Mouse (Mus musculus) midbrain, embryonic 13.5 days (tissue): Measurements from ENCODE around the gene Gm5485. TPM values are rescaled to one million over a fixed set of nuclear protein-coding genes. Genes with fewer than 3 reads are reported as not detected.

Source experiments
- ATAC-seq: fragments of 200-750 bp; cut with Nextera tagmentation; 2 replicates; pipeline ENCODE4 v1.8.0; 2017; ENCODE audit warnings: mild to moderate bottlenecking, moderate TSS enrichment, moderate library complexity
- H3K27ac ChIP-seq: fragments of 300-500 bp; sonication (generic); 2 replicates; pipeline ENCODE4 v1.5.1; 2015; ENCODE audit warnings: inconsistent platforms, mild to moderate bottlenecking, moderate library complexity
- H3K27me3 ChIP-seq: fragments of 300-500 bp; sonication (generic); 2 replicates; pipeline ENCODE4 v1.6.1; 2015; ENCODE audit warnings: mild to moderate bottlenecking, inconsistent platforms
- H3K36me3 ChIP-seq: fragments of 300-500 bp; sonication (generic); 2 replicates; pipeline ENCODE4 v1.6.1; 2015; ENCODE audit warnings: mild to moderate bottlenecking, inconsistent platforms
- H3K4me1 ChIP-seq: fragments of 300-500 bp; sonication (generic); replicated peaks from 2 replicates; pipeline ENCODE4 v1.6.1; 2015; ENCODE audit warnings: inconsistent platforms
- H3K4me2 ChIP-seq: fragments of 300-500 bp; sonication (generic); replicated peaks from 2 replicates; pipeline ENCODE4 v1.6.1; 2015; ENCODE audit warnings: moderate library complexity, mild to moderate bottlenecking, inconsistent platforms
- H3K4me3 ChIP-seq: fragments of 300-500 bp; sonication (generic); replicated peaks from 2 replicates; pipeline ENCODE4 v1.5.1; 2015; ENCODE audit warnings: mild to moderate bottlenecking, inconsistent platforms
- H3K9ac ChIP-seq: fragments of 300-500 bp; sonication (generic); replicated peaks from 2 replicates; pipeline ENCODE4 v1.6.1; 2015; ENCODE audit warnings: mild to moderate bottlenecking, inconsistent platforms
- H3K9me3 ChIP-seq: fragments of 300-500 bp; sonication (generic); 2 replicates; pipeline ENCODE4 v1.6.1; 2016; ENCODE audit warnings: mild to moderate bottlenecking, inconsistent platforms
- WGBS: fragments of 180-500 bp; shearing (Covaris S2); methylation state at CpG from one replicate; pipeline ENCODE4 v1.1.7; 2015; 5-methylcytosine and 5-hydroxymethylcytosine counted together
- polyA plus RNA-seq: library from polyadenylated mRNA; unstranded; fragments of >200 nt; fragmentation: Nextera tagmentation; extraction: Ambion mirVana; gene quantifications from 2 replicates; pipeline ENCODE4 v1.2.1, GENCODE M21; 2015

Gm5485 gene
- polyA plus RNA-seq: not detected in 2 replicates

DNA sequence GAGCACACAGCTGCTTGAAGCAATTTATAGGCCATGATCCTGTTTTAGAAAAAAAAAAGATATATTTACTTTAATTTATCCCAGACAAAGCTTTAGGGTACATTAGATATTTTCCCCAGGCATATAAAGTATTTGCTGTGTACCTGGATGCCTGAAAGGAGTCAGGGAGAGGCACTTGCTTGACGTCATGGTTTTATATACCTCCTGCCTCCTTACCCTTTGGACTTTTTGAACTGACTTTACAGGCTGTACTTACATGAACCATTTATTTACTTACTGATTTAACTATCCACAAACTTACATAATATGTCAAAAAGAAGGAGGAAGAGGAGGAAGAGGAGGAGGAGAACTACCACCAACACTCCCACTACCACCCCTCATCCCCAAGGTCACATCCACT lies at the start of gene Gm5485:
TSS of gene Gm5485 (minus strand) at position 171 of the 400 bp plus-strand sequence.
- H3K9me3 ChIP-seq: no peaks in the 10 kb centered on the region
- H3K4me2 ChIP-seq: no peak within 1 kb of the TSS
- ATAC-seq: no peak
- H3K36me3 ChIP-seq: no peaks in the 10 kb centered on the region
- no peak within 1 kb of the TSS for H3K27ac ChIP-seq
- H3K4me3 ChIP-seq: no peak within 1 kb of the TSS
- no peaks in the 10 kb centered on the region for H3K27me3 ChIP-seq
- H3K4me1 ChIP-seq: no peaks in the 10 kb centered on the region
- no peak within 1 kb of the TSS for H3K9ac ChIP-seq
- WGBS: 97% methylated on average over 1 of the region's 1 CpGs

- no peak overlapping the region for H3K9ac ChIP-seq
- H3K9me3 ChIP-seq: no peaks in the 10 kb centered on the region
- ATAC-seq: no peak
- no peak overlapping the region for H3K4me3 ChIP-seq
- no peak overlapping the region for H3K4me2 ChIP-seq
- H3K27ac ChIP-seq: no peak overlapping the region
- no peaks in the 10 kb centered on the region for H3K36me3 ChIP-seq
- no peaks in the 10 kb centered on the region for H3K27me3 ChIP-seq
- 85% methylated on average over 3 of the region's 3 CpGs for WGBS
- no peaks in the 10 kb centered on the region for H3K4me1 ChIP-seq
Observed at GRCm38 (mm10) chr16:48453264-48453663, 41.0 kb upstream of the Gm5485 start.

- Histone ChIP-seq H3K27ac (no peak overlapping the region), H3K36me3 (no peaks in the 10 kb centered on the region), H3K4me2 (no peak overlapping the region), H3K27me3 (no peaks in the 10 kb centered on the region), H3K9ac (no peak overlapping the region), H3K4me1 (no peaks in the 10 kb centered on the region), H3K9me3 (no peaks in the 10 kb centered on the region), H3K4me3 (no peak overlapping the region)
- no peak for ATAC-seq
- WGBS: 80% methylated on average over 8 of the region's 8 CpGs
Observed at GRCm38 (mm10) chr16:48446161-48446925, 34.1 kb upstream of the Gm5485 start.

- no peak overlapping the region for H3K4me2 ChIP-seq
- H3K4me3 ChIP-seq: no peak overlapping the region
- no peaks in the 10 kb centered on the region for H3K36me3 ChIP-seq
- WGBS: 93% methylated on average over 5 of the region's 5 CpGs
- ATAC-seq: no peak
- H3K27me3 ChIP-seq: no peaks in the 10 kb centered on the region
- no peak overlapping the region for H3K27ac ChIP-seq
- no peak overlapping the region for H3K9ac ChIP-seq
- H3K4me1 ChIP-seq: no peaks in the 10 kb centered on the region
- no peaks in the 10 kb centered on the region for H3K9me3 ChIP-seq
Observed at GRCm38 (mm10) chr16:48444589-48444988, 32.4 kb upstream of the Gm5485 start.

GRCm38 (mm10) chr16:48437476-48437875 lies 25.3 kb upstream of the Gm5485 start:
- ATAC-seq: no peak
- Histone ChIP-seq H3K36me3 (no peaks in the 10 kb centered on the region), H3K27ac (no peak overlapping the region), H3K9ac (no peak overlapping the region), H3K9me3 (no peaks in the 10 kb centered on the region), H3K27me3 (no peaks in the 10 kb centered on the region), H3K4me1 (no peaks in the 10 kb centered on the region), H3K4me3 (no peak overlapping the region), H3K4me2 (no peak overlapping the region)

GRCm38 (mm10) chr16:48435454-48435853 lies 23.2 kb upstream of the Gm5485 start:
- Histone ChIP-seq H3K4me3 (no peak overlapping the region), H3K4me1 (no peaks in the 10 kb centered on the region), H3K9me3 (no peaks in the 10 kb centered on the region), H3K4me2 (no peak overlapping the region), H3K27ac (no peak overlapping the region), H3K27me3 (no peaks in the 10 kb centered on the region), H3K36me3 (no peaks in the 10 kb centered on the region), H3K9ac (no peak overlapping the region)
- ATAC-seq: no peak
- 9% methylated on average over 1 of the region's 1 CpGs for WGBS

DNA sequence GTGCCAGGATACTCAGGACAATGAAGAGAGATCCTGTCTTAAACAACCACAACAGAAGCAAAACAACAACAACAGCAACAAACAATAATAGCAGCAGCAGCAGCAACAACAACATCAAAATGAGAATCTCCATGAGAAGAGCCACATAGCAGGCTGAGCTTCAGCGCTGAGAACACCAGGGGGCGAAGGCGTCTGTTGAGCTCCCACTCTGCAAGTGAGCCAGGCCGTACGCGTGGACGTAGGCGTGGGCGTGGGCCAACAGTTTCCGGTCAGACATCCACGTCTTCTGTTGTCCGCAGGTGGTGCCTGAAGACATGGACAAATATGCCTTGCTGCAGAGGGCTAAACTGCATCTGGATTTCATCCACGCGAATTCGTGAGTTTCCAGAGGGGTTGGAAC lies 18.8 kb upstream of the Gm5485 start, which contains the start of gene Morc1:
TSS of gene Morc1 (plus strand) at position 211 of the 400 bp plus-strand sequence.
- WGBS: 95% methylated on average over 15 of the region's 15 CpGs
- Histone ChIP-seq H3K9me3 (no peaks in the 10 kb centered on the region), H3K4me1 (no peaks in the 10 kb centered on the region), H3K9ac (no peak within 1 kb of the TSS), H3K27ac (no peak within 1 kb of the TSS), H3K4me3 (no peak within 1 kb of the TSS), H3K27me3 (no peaks in the 10 kb centered on the region), H3K36me3 (no peaks in the 10 kb centered on the region), H3K4me2 (no peak within 1 kb of the TSS)
- ATAC-seq: no peak

DNA sequence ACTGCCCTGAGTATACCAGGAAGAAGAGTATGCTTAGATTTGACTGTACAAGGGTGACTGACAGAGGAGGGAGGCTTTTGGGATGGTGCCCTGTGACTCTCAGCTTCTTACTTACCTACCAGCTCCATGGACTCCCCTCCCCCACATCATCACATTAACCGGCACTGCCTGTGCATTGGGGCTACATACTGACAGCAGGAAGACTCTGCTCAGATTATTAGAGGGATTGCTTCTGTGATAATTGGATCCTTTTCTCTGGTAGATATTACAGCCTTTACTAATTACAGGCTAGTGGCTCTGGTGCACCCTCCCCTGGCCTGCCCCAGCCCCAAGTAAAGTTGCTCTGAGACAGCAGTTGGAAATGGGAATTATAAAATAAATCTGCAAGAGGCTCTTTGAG lies 17.2 kb upstream of the Gm5485 start:
- Histone ChIP-seq H3K27ac (no peak overlapping the region), H3K9ac (no peak overlapping the region), H3K4me2 (no peak overlapping the region), H3K36me3 (no peaks in the 10 kb centered on the region), H3K9me3 (no peaks in the 10 kb centered on the region), H3K27me3 (no peaks in the 10 kb centered on the region), H3K4me1 (no peaks in the 10 kb centered on the region), H3K4me3 (no peak overlapping the region)
- WGBS: 59% methylated on average over 1 of the region's 1 CpGs
- 0 out of 2 replicates have a peak, but pooled peaks have one; percentile 43 for ATAC-seq

DNA sequence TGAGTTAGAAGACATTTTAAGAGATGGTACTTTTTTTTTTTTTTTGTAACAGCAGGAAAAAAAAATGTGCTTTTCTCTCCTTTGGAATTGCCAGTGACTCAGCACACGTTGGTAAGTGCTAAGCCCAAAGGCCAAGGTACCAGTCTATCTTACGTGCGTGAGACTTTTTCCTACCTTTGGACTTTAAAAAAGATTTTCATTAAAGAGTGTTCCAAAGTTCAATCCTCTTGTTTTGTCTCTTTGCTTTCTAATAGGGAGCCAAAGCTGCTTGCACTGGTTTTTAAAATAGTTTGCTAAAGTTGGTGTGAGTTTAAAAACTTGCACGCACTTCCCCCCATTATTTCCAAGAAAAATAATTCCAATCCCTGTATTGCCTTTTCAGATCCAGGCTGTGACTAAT lies 11.9 kb upstream of the Gm5485 start:
- 76% methylated on average over 4 of the region's 4 CpGs for WGBS
- Histone ChIP-seq H3K4me1 (no peaks in the 10 kb centered on the region), H3K9me3 (no peaks in the 10 kb centered on the region), H3K27ac (no peak overlapping the region), H3K36me3 (no peaks in the 10 kb centered on the region), H3K4me2 (no peak overlapping the region), H3K4me3 (no peak overlapping the region), H3K9ac (no peak overlapping the region), H3K27me3 (no peaks in the 10 kb centered on the region)
- ATAC-seq: no peak

DNA sequence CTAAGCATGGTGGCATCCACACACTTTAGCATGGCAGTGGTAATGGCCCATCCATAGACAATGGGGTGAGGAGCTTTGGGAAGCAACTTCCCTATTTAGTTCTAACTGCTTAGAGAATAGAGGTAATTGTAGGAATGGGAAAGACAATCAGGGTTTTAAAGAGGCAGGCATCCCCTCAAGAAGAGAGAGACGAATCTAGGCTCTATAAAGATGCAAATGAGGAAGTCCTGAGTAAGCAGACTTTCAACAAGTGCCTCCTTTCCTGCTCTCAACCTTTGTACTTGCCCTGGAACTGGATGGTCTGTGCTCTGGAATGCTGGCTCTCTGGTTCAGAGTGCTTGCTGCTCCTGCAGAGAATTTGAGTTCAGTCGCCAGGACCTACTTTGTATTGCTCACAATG lies 10.3 kb upstream of the Gm5485 start:
- Histone ChIP-seq H3K9ac (no peak overlapping the region), H3K36me3 (no peaks in the 10 kb centered on the region), H3K27ac (no peak overlapping the region), H3K9me3 (no peaks in the 10 kb centered on the region), H3K4me3 (no peak overlapping the region), H3K4me2 (no peak overlapping the region), H3K27me3 (no peaks in the 10 kb centered on the region), H3K4me1 (no peaks in the 10 kb centered on the region)
- no peak for ATAC-seq
- WGBS: 19% methylated on average over 2 of the region's 2 CpGs

DNA sequence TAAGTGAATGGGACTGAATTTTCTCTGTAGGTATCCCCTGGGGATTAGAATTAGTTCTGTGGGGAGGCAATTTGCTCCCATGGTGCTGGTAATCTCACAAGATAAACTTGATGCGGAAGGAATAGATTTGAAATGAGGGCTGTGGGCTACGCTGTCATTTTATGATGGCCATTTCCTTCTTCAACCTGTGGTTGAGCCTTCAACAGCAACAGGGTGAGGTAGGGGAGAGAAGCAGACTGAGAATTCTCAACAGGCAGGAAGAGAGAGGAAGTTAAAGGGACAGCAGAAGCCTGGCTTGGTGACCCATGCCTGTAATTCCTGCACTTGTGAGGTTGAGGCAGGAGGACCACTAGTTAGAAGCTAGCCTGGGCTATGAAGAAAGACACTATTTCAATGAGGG lies 6.8 kb upstream of the Gm5485 start:
- Histone ChIP-seq H3K9me3 (no peaks in the 10 kb centered on the region), H3K27me3 (no peaks in the 10 kb centered on the region), H3K4me1 (no peaks in the 10 kb centered on the region), H3K4me2 (no peak overlapping the region), H3K27ac (no peak overlapping the region), H3K4me3 (no peak overlapping the region), H3K36me3 (no peaks in the 10 kb centered on the region), H3K9ac (no peak overlapping the region)
- WGBS: 79% methylated on average over 2 of the region's 2 CpGs
- ATAC-seq: no peak

DNA sequence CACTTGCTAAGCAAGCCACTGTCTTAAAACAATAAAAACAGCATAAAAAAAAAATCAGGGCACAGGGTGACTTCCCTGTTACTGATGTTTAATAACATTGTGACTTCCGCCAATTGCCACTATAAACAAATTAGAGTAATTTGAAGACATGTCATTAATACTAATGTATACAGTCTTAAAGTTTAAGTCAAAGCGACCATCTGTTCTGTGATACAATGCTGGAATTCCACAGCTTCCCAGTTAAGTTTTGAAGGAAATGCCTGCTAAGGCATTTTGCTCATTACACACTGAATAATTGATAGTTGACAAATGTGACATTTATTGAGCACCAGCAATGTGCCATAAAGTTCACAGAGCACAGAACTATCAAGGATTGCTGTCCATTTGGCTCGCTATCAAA lies 6.3 kb upstream of the Gm5485 start:
- Histone ChIP-seq H3K36me3 (no peaks in the 10 kb centered on the region), H3K27ac (no peak overlapping the region), H3K9ac (no peak overlapping the region), H3K9me3 (no peaks in the 10 kb centered on the region), H3K27me3 (no peaks in the 10 kb centered on the region), H3K4me3 (no peak overlapping the region), H3K4me2 (no peak overlapping the region), H3K4me1 (no peaks in the 10 kb centered on the region)
- 88% methylated on average over 3 of the region's 3 CpGs for WGBS
- no peak for ATAC-seq

DNA sequence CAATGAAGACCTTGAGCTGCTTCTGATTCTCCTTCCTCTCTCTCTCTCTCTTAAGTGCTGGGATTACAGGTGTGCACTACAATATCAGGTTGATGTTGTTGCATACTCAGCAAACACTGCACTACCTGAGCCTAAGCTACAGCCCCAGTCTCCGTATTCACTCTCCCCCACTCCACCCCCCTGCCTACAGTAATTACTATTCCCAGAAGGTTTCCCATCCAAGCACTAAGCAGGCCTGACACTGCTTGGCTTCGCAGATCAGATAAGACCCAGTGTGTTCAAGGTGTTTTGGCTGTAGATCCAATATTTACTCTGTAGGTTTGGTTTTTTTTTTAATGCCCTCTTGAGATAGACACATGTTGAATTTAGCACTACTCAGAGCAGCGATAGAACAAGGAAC lies 2.1 kb downstream of the Gm5485 start:
- no peak for ATAC-seq
- H3K36me3 ChIP-seq: no peaks in the 10 kb centered on the region
- no peaks in the 10 kb centered on the region for H3K4me1 ChIP-seq
- no peak overlapping the region for H3K27ac ChIP-seq
- no peak overlapping the region for H3K4me2 ChIP-seq
- H3K4me3 ChIP-seq: no peak overlapping the region
- WGBS: 77% methylated on average over 3 of the region's 3 CpGs
- no peaks in the 10 kb centered on the region for H3K27me3 ChIP-seq
- H3K9ac ChIP-seq: no peak overlapping the region
- no peaks in the 10 kb centered on the region for H3K9me3 ChIP-seq
